Mouse (Mus musculus) heart, embryonic 11.5 days (tissue): ENCODE results near the gene Cdk2ap2. TPM values are rescaled to one million over a fixed set of nuclear protein-coding genes. Genes with fewer than 3 reads are reported as not detected.

Experiments
- ATAC-seq: fragments of 200-750 bp; cut with Nextera tagmentation; replicated peaks from 2 replicates; pipeline ENCODE4 v1.8.0; 2017; ENCODE audit warnings: moderate library complexity; ENCODE audit not compliant: insufficient number of reproducible peaks, low FRiP score, low TSS enrichment
- H3K27ac ChIP-seq: fragments of 300-500 bp; sonication (generic); 2 replicates; pipeline ENCODE4 v1.5.1; 2014; ENCODE audit warnings: mild to moderate bottlenecking, low read depth, low read length
- H3K27me3 ChIP-seq: fragments of 300-500 bp; sonication (generic); 2 replicates; pipeline ENCODE4 v1.6.1; 2014; ENCODE audit warnings: mild to moderate bottlenecking, low read length, mixed read lengths; ENCODE audit not compliant: control insufficient read depth, insufficient read depth
- H3K36me3 ChIP-seq: fragments of 300-500 bp; sonication (generic); 2 replicates; pipeline ENCODE4 v1.6.1; 2014; ENCODE audit warnings: mild to moderate bottlenecking, low read length, moderate library complexity, mixed read lengths; ENCODE audit not compliant: control insufficient read depth, insufficient read depth
- H3K4me1 ChIP-seq: fragments of 300-500 bp; sonication (generic); 2 replicates; pipeline ENCODE4 v1.6.1; 2014; ENCODE audit warnings: low read length; ENCODE audit not compliant: control insufficient read depth, insufficient read depth
- H3K4me2 ChIP-seq: fragments of 300-500 bp; sonication (generic); 2 replicates; pipeline ENCODE4 v1.6.1; 2014; ENCODE audit warnings: mild to moderate bottlenecking, moderate library complexity
- H3K4me3 ChIP-seq: fragments of 300-500 bp; sonication (generic); 2 replicates; pipeline ENCODE4 v1.5.1; 2014; ENCODE audit warnings: low read depth, low read length
- H3K9ac ChIP-seq: fragments of 300-500 bp; sonication (generic); 2 replicates; pipeline ENCODE4 v1.6.1; 2014; ENCODE audit warnings: mild to moderate bottlenecking, low read depth, low read length, moderate library complexity
- H3K9me3 ChIP-seq: fragments of 300-500 bp; sonication (generic); replicated peaks from 2 replicates; pipeline ENCODE4 v1.6.1; 2016; ENCODE audit warnings: low read length; ENCODE audit not compliant: control insufficient read depth
- WGBS: fragments of 180-500 bp; shearing (Covaris S2); extraction: QIAGEN DNeasy Blood & Tissue Kit; methylation state at CpG from one replicate; pipeline ENCODE4 v1.1.7; 2014; ENCODE audit not compliant: insufficient replicate concordance; 5-methylcytosine and 5-hydroxymethylcytosine counted together
- polyA plus RNA-seq: library from polyadenylated mRNA; unstranded; fragments of >200 nt; fragmentation: Nextera tagmentation; extraction: Ambion mirVana; gene quantifications from 2 replicates; pipeline ENCODE4 v1.2.1, GENCODE M21; 2014

Cdk2ap2 gene
- polyA plus RNA-seq, 1 experiment from 2014 or later: 63.4 TPM

- 83% methylated on average over 5 of the region's 5 CpGs for WGBS
- Histone ChIP-seq H3K36me3 (0 out of 2 replicates have a peak, but pooled peaks cover 4% of the 10 kb centered on the region), H3K27ac (no peak overlapping the region), H3K4me1 (peaks cover 7% of the 10 kb centered on the region), H3K4me2 (no peak overlapping the region), H3K4me3 (no peak overlapping the region), H3K27me3 (no peaks in the 10 kb centered on the region), H3K9ac (no peak overlapping the region), H3K9me3 (no peaks in the 10 kb centered on the region; the same call in 1 of the 2 replicates)
- no peak for ATAC-seq
These were observed 49.0 kb downstream of the Cdk2ap2 start for GRCm38 (mm10) chr19:4145936-4146335.

GRCm38 (mm10) chr19:4146366-4147021 lies 49.5 kb downstream of the Cdk2ap2 start:
- no peak for ATAC-seq
- Histone ChIP-seq H3K9ac (no peak overlapping the region), H3K4me3 (no peak overlapping the region), H3K27me3 (no peaks in the 10 kb centered on the region), H3K4me2 (no peak overlapping the region), H3K9me3 (no peaks in the 10 kb centered on the region; the same call in 1 of the 2 replicates), H3K36me3 (0 out of 2 replicates have a peak, but pooled peaks cover 8% of the 10 kb centered on the region), H3K27ac (no peak overlapping the region), H3K4me1 (peaks cover 7% of the 10 kb centered on the region)
- 59% methylated on average over 12 of the region's 12 CpGs for WGBS

- Histone ChIP-seq H3K4me1 (peaks cover 7% of the 10 kb centered on the region), H3K4me3 (no peak overlapping the region), H3K36me3 (0 out of 2 replicates have a peak, but pooled peaks cover 8% of the 10 kb centered on the region), H3K4me2 (no peak overlapping the region), H3K9ac (no peak overlapping the region), H3K9me3 (no peaks in the 10 kb centered on the region; the same call in 1 of the 2 replicates), H3K27me3 (no peaks in the 10 kb centered on the region), H3K27ac (no peak overlapping the region)
- WGBS: 51% methylated on average over 3 of the region's 3 CpGs
- no peak for ATAC-seq
These were observed 50.0 kb downstream of the Cdk2ap2 start for GRCm38 (mm10) chr19:4147022-4147405.

GRCm38 (mm10) chr19:4147782-4148490 lies 51.0 kb downstream of the Cdk2ap2 start:
- Histone ChIP-seq H3K4me1 (peaks cover 7% of the 10 kb centered on the region), H3K9ac (peak overlapping the region; percentile 94), H3K9me3 (no peaks in the 10 kb centered on the region; the same call in 1 of the 2 replicates), H3K36me3 (peaks cover 12% of the 10 kb centered on the region; the same call in 1 of the 2 replicates), H3K4me3 (peak overlapping the region; percentile 97), H3K27me3 (no peaks in the 10 kb centered on the region), H3K4me2 (peak overlapping the region; percentile 91), H3K27ac (no peak overlapping the region)
- WGBS: 36% methylated on average over 9 of the region's 9 CpGs
- ATAC-seq: no peak

GRCm38 (mm10) chr19:4148491-4148806 lies 51.5 kb downstream of the Cdk2ap2 start, which contains the start of gene Coro1b:
Gene Coro1b (plus strand): TSS chr19:4148619.
- 0% methylated on average over 33 of the region's 33 CpGs for WGBS
- ATAC-seq: peak; percentile 90
- peaks cover 14% of the 10 kb centered on the region; the same call in 1 of the 2 replicates for H3K36me3 ChIP-seq
- peak within 1 kb of the TSS; percentile 91 for H3K4me2 ChIP-seq
- peak within 1 kb of the TSS; percentile 70 for H3K27ac ChIP-seq
- H3K4me3 ChIP-seq: peak within 1 kb of the TSS; percentile 97
- H3K9ac ChIP-seq: peak within 1 kb of the TSS; percentile 94
- peaks cover 7% of the 10 kb centered on the region for H3K4me1 ChIP-seq
- no peaks in the 10 kb centered on the region; the same call in 1 of the 2 replicates for H3K9me3 ChIP-seq
- H3K27me3 ChIP-seq: no peaks in the 10 kb centered on the region

Other genes starting within 250 kb of the Cdk2ap2 start
- gene Chka, start 245.4 kb upstream of the Cdk2ap2 start, polyA plus RNA-seq: 26.6 and 27.9 TPM in 2 replicates
- 16.2 and 18.7 TPM in 2 replicates for gene Tcirg1, start 190.0 kb upstream of the Cdk2ap2 start, polyA plus RNA-seq
- gene Ndufs8, start 184.4 kb upstream of the Cdk2ap2 start, polyA plus RNA-seq: 364 and 376 TPM in 2 replicates
- gene Aldh3b1, start 167.4 kb upstream of the Cdk2ap2 start, polyA plus RNA-seq: 2.3 and 2.4 TPM in 2 replicates
- 4.5 and 6.2 TPM in 2 replicates for gene Unc93b1, start 162.0 kb upstream of the Cdk2ap2 start, polyA plus RNA-seq
- not detected in 2 replicates for gene Aldh3b3, start 138.5 kb upstream of the Cdk2ap2 start, polyA plus RNA-seq
- 0.16 TPM in 1 of 2 replicates, not detected in the other for gene Aldh3b2, start 124.9 kb upstream of the Cdk2ap2 start, polyA plus RNA-seq
- 8.0 and 11.3 TPM in 2 replicates for gene Acy3, start 110.6 kb upstream of the Cdk2ap2 start, polyA plus RNA-seq
- gene Tbx10, start 104.4 kb upstream of the Cdk2ap2 start, polyA plus RNA-seq: 0.11 TPM in 1 of 2 replicates, not detected in the other
- 48.0 and 48.8 TPM in 2 replicates for gene Nudt8, start 96.6 kb upstream of the Cdk2ap2 start, polyA plus RNA-seq
- 2.3 and 2.5 TPM in 2 replicates for gene Gm49405, start 96.6 kb upstream of the Cdk2ap2 start, polyA plus RNA-seq
- 64.5 and 65.9 TPM in 2 replicates for gene Doc2g, start 93.9 kb upstream of the Cdk2ap2 start, polyA plus RNA-seq
- 369 and 417 TPM in 2 replicates for gene Ndufv1, start 84.4 kb upstream of the Cdk2ap2 start, polyA plus RNA-seq
- 359 and 387 TPM in 2 replicates for gene Gstp1, start 59.2 kb upstream of the Cdk2ap2 start, polyA plus RNA-seq
- 2.9 and 3.4 TPM in 2 replicates for gene Gstp2, start 51.2 kb upstream of the Cdk2ap2 start, polyA plus RNA-seq
- gene Gstp3, start 37.6 kb upstream of the Cdk2ap2 start, polyA plus RNA-seq: 0.49 TPM in 1 of 2 replicates, not detected in the other
- gene Cabp2, start 15.6 kb upstream of the Cdk2ap2 start, polyA plus RNA-seq: not detected in 2 replicates
- 15.5 and 17.3 TPM in 2 replicates for gene Pitpnm1, start 2.8 kb downstream of the Cdk2ap2 start, polyA plus RNA-seq
- 91.4 and 93.4 TPM in 2 replicates for gene Aip, start 28.7 kb downstream of the Cdk2ap2 start, polyA plus RNA-seq
- gene Gpr152, start 42.6 kb downstream of the Cdk2ap2 start, polyA plus RNA-seq: not detected in 2 replicates
- gene Cabp4, start 46.9 kb downstream of the Cdk2ap2 start, polyA plus RNA-seq: not detected in 2 replicates
- 109 and 113 TPM in 2 replicates for gene Coro1b, start 51.4 kb downstream of the Cdk2ap2 start, polyA plus RNA-seq
- 1.3 and 1.7 TPM in 2 replicates for gene Ptprcap, start 56.4 kb downstream of the Cdk2ap2 start, polyA plus RNA-seq
- 34.3 and 38.1 TPM in 2 replicates for gene Rps6kb2, start 66.2 kb downstream of the Cdk2ap2 start, polyA plus RNA-seq
- 2.1 and 2.8 TPM in 2 replicates for gene Carns1, start 78.3 kb downstream of the Cdk2ap2 start, polyA plus RNA-seq
- gene Tbc1d10c, start 94.1 kb downstream of the Cdk2ap2 start, polyA plus RNA-seq: 1.0 and 1.3 TPM in 2 replicates
- 749 and 760 TPM in 2 replicates for gene Ppp1ca, start 94.9 kb downstream of the Cdk2ap2 start, polyA plus RNA-seq
- 20.6 and 24.1 TPM in 2 replicates for gene Rad9a, start 104.5 kb downstream of the Cdk2ap2 start, polyA plus RNA-seq
- 1.2 and 2.5 TPM in 2 replicates for gene Clcf1, start 117.1 kb downstream of the Cdk2ap2 start, polyA plus RNA-seq
- gene AC109138.7, start 117.2 kb downstream of the Cdk2ap2 start, polyA plus RNA-seq: not detected in 2 replicates
- 17.4 and 19.5 TPM in 2 replicates for gene Pold4, start 134.7 kb downstream of the Cdk2ap2 start, polyA plus RNA-seq
- gene Ssh3, start 172.0 kb downstream of the Cdk2ap2 start, polyA plus RNA-seq: 3.1 and 3.6 TPM in 2 replicates
- gene Ankrd13d, start 186.0 kb downstream of the Cdk2ap2 start, polyA plus RNA-seq: 2.1 and 2.2 TPM in 2 replicates
- gene Grk2, start 209.0 kb downstream of the Cdk2ap2 start, polyA plus RNA-seq: 12.0 and 14.2 TPM in 2 replicates